Mouse (Mus musculus) urinary bladder, postnatal 4 days (tissue): Measurements from ENCODE around the gene Aebp2.

ENCODE experiments used
- DNase-seq, 2 experiments: peaks; one replicate each; pipeline ENCODE4 v3.0.0; 2021 to 2022; ENCODE audit warnings: low spot score in 2 of 2

The Aebp2 gene

GRCm38 (mm10) chr6:140606534-140606933 is 15.9 kb upstream of the Aebp2 start:
- no peak for DNase-seq

- DNase-seq, result no peak
These were observed 13.8 kb upstream of the Aebp2 start for GRCm38 (mm10) chr6:140608666-140609065.

GRCm38 (mm10) chr6:140609533-140609932 is 12.9 kb upstream of the Aebp2 start:
- DNase-seq, result no peak

- no peak for DNase-seq
These were observed 12.3 kb upstream of the Aebp2 start for GRCm38 (mm10) chr6:140610117-140610516.

- no peak for DNase-seq
These were observed 11.2 kb upstream of the Aebp2 start for GRCm38 (mm10) chr6:140611282-140611681.

GRCm38 (mm10) chr6:140611893-140612473 is 10.5 kb upstream of the Aebp2 start:
- DNase-seq, result no peak

- DNase-seq, result no peak
These were observed 8.6 kb upstream of the Aebp2 start for GRCm38 (mm10) chr6:140613822-140614221.

- DNase-seq, result no peak
These were observed 7.8 kb upstream of the Aebp2 start for GRCm38 (mm10) chr6:140614711-140615110.

GRCm38 (mm10) chr6:140620531-140621349 is 1.7 kb upstream of the Aebp2 start:
- DNase-seq, result peak; percentile 44 to 63

- DNase-seq, result no peak
These were observed 841 bp upstream of the Aebp2 start for GRCm38 (mm10) chr6:140621622-140622021.

- peak; percentile 94 to 95 for DNase-seq
These were observed 998 bp downstream of the Aebp2 start for GRCm38 (mm10) chr6:140623226-140624095.

- DNase-seq, result peak; percentile 36 to 64
These were observed 1.9 kb downstream of the Aebp2 start for GRCm38 (mm10) chr6:140624096-140625051.

- DNase-seq, result no peak
These were observed 6.9 kb downstream of the Aebp2 start for GRCm38 (mm10) chr6:140629176-140629859.

- DNase-seq, result no peak
These were observed 7.8 kb downstream of the Aebp2 start for GRCm38 (mm10) chr6:140630306-140630705.

- DNase-seq, result no peak
These were observed 11.2 kb downstream of the Aebp2 start for GRCm38 (mm10) chr6:140633616-140634015.

- no peak for DNase-seq
These were observed 13.8 kb downstream of the Aebp2 start for GRCm38 (mm10) chr6:140636290-140636689.

GRCm38 (mm10) chr6:140642010-140642409 is 19.5 kb downstream of the Aebp2 start:
- no peak for DNase-seq

- DNase-seq, result no peak
These were observed 20.2 kb downstream of the Aebp2 start for GRCm38 (mm10) chr6:140642655-140643054.

- no peak for DNase-seq
These were observed 23.5 kb downstream of the Aebp2 start for GRCm38 (mm10) chr6:140645931-140646330.

GRCm38 (mm10) chr6:140646892-140647291 is 24.4 kb downstream of the Aebp2 start:
- no peak for DNase-seq

- no peak for DNase-seq
These were observed 27.3 kb downstream of the Aebp2 start for GRCm38 (mm10) chr6:140649812-140650211.
